Mouse (Mus musculus): ENCODE results near the gene Ctnnd2.

DNA sequence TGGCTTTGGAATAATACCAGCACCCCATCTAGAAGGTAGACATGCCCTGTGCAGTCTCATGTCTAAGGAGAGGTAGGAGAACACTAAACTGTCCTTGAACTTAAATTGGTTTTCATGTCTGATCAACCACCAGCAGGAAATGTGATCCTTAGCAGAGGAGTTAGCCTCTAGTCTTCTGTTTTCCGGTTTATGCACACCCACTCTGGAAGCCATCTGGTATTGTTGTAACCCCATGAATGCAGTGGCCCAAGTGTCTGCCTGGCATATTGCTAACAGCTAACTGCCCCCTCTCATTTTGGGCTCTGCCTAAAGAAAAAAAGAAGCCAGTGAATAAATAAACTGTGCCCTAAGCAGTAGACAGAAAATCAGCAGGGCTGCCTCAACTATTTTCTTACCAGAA is 849.6 kb downstream of the Ctnnd2 start:
- no peak for TF ChIP-seq EP300 (IDR thresholded peaks at IDR 0.05; ENCODE audit: insufficient read depth, low read depth, low read length)
- no peak for TF ChIP-seq CTCF (IDR thresholded peaks at IDR 0.05)
